Mouse (Mus musculus) right cerebral cortex, adult 18-20 months (tissue): Measurements from ENCODE around the gene Tor3a.

ENCODE experiments used
- DNase-seq: peaks from one replicate; pipeline ENCODE4 v3.0.0; 2022; ENCODE audit warnings: mixed read lengths

The Tor3a gene

DNA sequence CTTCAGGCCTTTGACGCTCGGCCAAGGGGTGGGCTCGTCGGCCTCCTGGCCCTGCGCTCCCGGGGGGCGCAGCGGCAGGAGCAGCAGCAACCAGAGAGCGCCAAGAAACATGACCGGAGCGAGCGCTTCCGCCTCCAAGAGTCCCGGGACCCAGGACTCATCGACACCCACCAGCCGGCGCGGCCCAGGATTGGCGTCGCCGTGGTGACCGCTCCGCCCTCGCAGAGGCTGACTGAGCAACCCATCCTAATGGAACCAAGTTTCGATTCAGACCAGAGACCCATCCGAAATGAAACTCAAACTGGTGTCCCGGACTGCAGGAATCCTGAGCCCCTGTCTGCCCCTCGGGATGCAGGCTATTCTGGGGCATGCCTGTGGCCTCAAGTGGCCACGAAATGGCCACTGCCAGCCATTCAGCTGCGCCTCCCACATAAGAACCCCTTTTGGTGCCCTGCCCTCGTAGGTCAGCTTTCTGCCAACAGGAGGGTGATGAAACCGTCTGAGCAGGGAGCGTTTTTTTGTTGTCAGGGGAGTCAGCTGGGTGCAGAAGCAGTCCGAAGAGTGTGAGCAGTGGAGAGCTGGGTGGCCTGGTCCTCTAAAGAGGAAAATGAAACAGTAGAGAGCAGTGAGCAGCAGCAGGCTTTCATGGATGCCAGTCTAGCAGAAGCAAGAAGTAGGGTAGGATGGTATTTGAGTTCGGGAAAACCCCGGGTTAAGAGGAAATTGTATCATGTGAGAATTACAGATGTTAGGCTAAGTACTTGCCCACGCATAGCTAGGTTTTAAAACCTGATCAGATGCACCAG lies at the start of gene Tor3a:
Tor3a (minus strand) TSS at position 162 of the 806 bp plus-strand sequence.
- peak; percentile 57 for DNase-seq

GRCm38 (mm10) chr1:156722089-156722488 lies 47.9 kb upstream of the Tor3a start:
- DNase-seq = no peak

DNA sequence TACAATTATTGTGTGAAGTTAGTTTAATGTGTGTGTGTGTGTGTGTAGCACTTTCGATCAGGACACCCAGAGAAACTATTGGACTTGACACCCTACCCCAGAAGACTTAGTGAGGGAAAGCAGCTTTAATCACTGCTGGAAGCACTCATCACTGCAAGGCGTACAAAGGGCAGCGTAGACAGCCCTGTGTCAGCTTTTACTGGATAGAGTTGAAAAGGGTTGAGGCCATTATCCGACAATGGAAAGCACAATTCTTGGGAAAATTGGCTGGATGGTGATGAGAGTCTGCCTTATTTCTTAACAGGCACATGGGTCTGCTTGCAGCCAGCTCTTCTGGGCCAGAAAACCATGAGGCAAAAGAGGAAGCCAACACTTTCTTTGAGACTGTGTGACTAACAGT lies 45.9 kb upstream of the Tor3a start:
- no peak for DNase-seq

DNA sequence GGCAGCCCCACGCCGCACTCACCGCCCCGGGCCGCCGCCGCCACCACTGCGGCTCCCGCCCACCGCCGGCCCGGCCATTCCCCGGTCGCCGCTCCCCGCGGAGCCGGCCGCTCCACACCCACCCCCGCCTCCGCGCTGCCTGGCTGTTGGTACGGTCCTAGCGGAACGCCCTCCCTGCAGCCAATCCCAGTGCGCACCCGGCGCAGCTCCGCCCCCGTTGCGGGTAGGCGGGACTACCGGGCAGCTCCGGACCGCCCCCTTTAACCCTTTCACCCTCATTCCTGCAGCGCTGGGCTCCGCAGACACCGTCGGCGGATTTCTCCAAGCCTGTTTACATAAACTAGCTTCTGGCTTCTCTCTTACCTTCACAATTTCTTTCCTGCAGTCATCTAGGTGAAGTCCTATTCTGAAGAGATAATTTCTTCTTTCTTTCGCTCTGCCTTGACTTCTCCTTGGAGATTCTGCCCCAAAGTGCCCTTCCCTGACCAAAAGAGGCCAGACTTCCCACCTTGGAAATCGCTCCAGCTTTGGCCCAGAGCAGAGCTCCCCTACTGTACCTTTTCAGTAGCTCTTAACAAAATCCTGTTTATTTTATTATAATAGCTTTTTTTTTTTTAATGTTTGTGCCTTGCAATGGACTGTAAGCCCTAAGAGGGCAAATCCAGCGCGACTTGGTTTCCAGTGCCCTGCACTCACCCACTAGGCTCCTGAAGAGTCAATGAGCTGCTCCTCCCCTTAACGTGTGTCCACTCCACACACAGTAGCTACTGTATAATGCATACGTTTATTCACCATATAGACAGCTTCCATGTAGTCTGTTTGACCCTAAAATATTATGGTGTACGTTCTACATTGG lies 45.0 kb upstream of the Tor3a start, which contains the start of gene Fam20b:
Fam20b (minus strand) TSS at position 137 of the 856 bp plus-strand sequence.
- DNase-seq = peak; percentile 97

GRCm38 (mm10) chr1:156718286-156718949 lies 44.3 kb upstream of the Tor3a start:
- no peak for DNase-seq

DNA sequence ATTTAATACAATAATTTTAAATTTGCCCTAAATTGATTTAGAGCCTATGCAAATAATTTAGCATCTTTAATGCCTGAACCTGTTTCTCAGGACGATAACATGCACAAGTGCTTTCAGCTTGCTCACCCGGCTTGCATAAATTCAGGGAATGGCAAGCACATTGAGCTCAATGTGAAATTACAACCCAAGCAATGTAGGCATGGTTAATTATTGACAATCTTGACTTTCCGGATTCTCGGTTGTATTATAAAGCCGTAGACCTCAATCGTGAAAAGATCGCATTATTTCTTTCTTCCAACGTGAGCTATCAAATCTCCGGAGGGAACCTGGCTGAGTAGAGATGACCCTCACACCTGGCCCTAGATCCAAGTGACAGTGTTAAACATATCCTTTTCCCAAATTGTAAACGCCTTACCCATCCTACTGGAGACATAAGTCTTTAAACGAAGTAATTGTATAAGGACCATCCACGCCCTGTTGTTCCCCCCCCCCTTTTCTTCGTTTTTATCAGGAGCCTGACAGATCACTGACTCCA lies 43.7 kb upstream of the Tor3a start:
- no peak for DNase-seq

DNA sequence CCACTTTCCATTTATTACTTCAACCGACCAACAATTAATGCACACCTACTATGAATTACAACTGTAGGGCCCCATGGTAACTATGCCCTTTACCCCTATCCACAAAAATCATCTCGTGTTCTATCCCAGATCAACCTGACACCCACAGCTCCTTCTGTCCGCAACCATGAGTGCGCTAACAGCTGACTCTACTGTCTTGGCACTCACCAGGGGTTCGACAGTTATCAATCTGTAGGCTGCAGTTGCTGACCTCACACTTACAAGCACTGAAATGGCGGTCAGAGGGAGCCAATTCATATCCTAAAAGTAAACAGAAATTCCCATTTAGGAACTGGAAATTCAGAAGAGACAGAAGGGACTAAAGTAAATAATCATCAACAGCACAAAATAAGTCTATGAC lies 42.5 kb upstream of the Tor3a start:
- DNase-seq = no peak

GRCm38 (mm10) chr1:156710472-156711098 lies 36.4 kb upstream of the Tor3a start:
- DNase-seq = no peak

DNA sequence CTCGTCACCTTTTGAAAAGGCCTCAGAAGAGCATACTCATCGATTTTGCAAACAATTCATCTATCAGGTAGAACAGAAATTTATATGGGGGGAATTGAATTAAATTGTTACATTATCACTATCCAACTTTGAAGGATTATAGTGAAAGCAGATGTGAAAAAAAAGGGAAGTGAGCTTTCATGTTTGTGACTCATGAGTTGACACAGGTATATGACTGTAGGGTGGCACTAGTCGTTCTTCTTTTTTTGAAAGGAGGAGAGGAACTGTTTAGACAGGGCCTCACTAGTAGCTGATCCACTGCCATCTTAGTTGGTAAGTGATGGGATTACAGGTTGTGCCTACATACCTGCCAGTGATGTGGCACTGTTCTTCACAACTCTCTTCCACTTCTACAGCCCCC lies 34.5 kb upstream of the Tor3a start:
- no peak for DNase-seq

DNA sequence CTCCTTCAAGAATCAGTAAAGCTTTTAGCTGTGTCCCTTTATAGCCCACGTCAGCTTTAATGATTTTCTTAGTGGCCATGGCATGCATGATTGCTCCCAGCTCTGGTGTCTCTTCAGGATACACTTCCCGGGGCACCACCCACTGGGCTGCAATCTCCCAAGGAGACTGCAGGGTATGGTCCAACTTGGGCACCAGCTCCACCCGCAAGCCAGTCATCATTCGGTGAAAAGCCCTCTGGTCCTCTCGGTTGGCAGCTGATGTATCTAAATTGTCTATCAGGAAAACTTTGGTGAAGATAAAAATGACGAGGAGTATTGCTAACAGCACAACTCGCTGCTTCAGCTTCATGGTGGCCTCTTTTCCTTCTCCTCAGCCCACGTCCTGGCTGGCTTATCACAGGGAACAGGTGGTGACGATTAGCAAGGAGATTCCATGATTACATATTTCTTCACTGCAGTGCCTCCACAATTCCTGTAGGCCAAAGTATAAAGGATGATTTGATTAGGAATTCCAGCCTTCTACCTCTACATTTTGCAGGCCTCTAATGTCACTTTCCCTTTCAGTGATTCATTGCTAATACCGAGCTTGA lies 31.6 kb upstream of the Tor3a start:
- peak; percentile 37 for DNase-seq

GRCm38 (mm10) chr1:156703444-156703843 lies 29.3 kb upstream of the Tor3a start:
- DNase-seq = no peak

GRCm38 (mm10) chr1:156702151-156702550 lies 28.0 kb upstream of the Tor3a start:
- no peak for DNase-seq

- no peak for DNase-seq
Observed at GRCm38 (mm10) chr1:156686025-156686661, 12.0 kb upstream of the Tor3a start.

DNA sequence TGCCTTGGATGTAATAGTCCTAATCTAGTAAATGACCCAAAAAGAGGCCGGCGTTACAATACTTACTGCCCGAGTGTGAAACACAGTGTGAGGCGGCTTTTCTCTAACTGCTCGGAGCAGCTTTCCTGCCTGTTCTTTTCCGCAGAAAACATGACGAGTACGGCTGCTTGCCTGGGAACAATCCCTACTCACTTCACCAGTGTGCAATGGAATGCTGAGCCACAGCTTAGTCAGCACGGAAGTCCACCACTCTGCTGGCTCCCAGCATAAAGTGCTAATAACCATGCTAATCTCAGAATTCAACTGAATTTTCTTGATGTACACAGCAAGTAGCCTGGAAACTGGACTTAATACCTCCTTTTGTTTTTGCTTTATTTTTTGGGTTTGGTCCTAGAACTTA lies 5.4 kb upstream of the Tor3a start:
- no peak for DNase-seq

DNA sequence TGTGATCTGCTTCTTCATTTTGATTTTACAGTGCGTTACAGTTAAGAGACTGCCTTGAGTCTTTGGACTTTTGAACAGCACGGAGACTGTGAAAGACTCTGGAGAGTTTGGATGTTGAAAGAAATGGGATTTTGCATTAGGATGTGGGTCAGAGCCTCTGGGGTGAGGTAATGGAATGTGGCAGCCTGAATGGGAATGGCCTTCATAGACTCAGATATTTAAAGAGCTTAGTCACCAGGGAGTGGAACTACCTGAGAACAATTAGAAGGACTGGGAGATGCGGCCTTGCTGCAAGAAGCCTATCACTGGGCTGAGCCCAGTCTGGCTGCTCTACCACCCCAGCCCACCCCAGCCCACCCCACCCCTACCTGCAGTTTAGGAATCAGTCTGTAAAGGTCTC lies 3.1 kb upstream of the Tor3a start:
- DNase-seq = no peak

DNA sequence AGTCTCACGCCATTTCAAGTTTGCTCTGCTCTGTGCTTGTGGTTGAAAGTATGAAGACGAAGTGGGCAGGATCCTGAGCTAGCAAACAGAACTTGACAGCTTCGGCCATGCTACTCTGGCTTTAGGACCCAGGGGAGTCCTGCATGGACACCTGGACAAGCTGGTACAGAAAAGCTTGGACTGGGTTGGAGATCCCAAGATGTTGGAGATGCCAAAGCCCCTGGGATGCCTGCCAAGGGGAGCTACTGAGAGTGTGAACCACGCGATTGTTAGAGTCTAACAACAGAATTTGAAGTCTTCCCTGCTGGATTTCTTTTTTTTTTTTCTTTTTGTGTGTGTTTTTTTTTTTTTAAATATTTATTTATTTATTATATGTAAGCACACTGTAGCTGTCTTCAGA lies 2.4 kb upstream of the Tor3a start:
- no peak for DNase-seq

GRCm38 (mm10) chr1:156676171-156676570 lies 2.0 kb upstream of the Tor3a start:
- DNase-seq = no peak

- DNase-seq = no peak
Observed at GRCm38 (mm10) chr1:156673476-156674194, 521 bp downstream of the Tor3a start.

GRCm38 (mm10) chr1:156672720-156673475 lies 1.3 kb downstream of the Tor3a start:
- DNase-seq = no peak

DNA sequence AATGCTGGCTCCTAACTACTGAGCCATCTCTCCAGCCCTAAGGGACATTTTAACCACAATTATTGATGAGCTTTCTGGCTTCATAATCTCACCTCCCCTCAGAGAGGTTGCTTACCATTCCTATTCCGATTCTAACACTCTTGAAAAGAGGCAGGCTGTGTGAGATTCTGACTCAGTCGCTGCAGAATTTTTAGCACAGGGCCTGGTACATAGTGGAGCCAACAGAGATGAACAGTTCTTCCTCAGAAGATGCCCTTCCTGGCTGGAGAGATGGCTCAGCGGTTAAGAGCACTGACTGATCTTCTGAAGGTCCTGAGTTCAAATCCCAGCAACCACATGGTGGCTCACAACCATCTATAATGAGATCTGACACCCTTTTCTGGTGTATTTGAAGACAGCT lies 2.2 kb downstream of the Tor3a start:
- no peak for DNase-seq
